Comparison of ENCODE assay signal across 8 mouse cellular contexts in genomic region chr17:26041111-26041802, GRCm38 (mm10). TPM values are rescaled to one million over a fixed set of nuclear protein-coding genes. Genes with fewer than 3 reads are reported as not detected.
DNase-seq lines count a peak whose midpoint lies in the region; ATAC-seq and TF ChIP-seq lines count a peak whose summit lies in the region.

No protein-coding gene starts in this region.

- H3K9me3 ChIP-seq in limb, embryonic 12.5 days: no peaks in the 10 kb centered on the region

- H3K4me2 ChIP-seq in limb, embryonic 12.5 days: no peak overlapping the region

- peak; percentile 6 to 21 for DNase-seq in urinary bladder, adult 18-20 months (ENCODE audit: low spot score in 2 of 2)
- DNase-seq in urinary bladder, adult 2 months (ENCODE audit: low spot score): no peak
- DNase-seq in adrenal gland, postnatal 10 days: peak; percentile 65
- peak; percentile 44 for DNase-seq in embryo, embryonic 11.5 days (ENCODE audit: low read depth, low spot score)
- peak; percentile 26 for DNase-seq in hindlimb bud, embryonic 11.5 days (ENCODE audit: extremely low spot score, low read depth, low spot score)

- 48% methylated on average over 9 of the region's 9 CpGs for WGBS in limb, embryonic 12.5 days
- 32% methylated on average over 9 of the region's 9 CpGs for WGBS in olfactory bulb, adult 2 months

- H3K36me3 ChIP-seq in limb, embryonic 12.5 days: peaks cover 6% of the 10 kb centered on the region; the same call in 1 of the 2 replicates

- TF ChIP-seq POLR2A in olfactory bulb, adult 2 months (IDR thresholded peaks at IDR 0.05; ENCODE audit: insufficient read depth, low read depth, low read length): no peak

- no peaks in the 10 kb centered on the region for H3K27me3 ChIP-seq in limb, embryonic 12.5 days

- peak; percentile 40 for TF ChIP-seq CTCF in olfactory bulb, adult 2 months (IDR thresholded peaks at IDR 0.05; ENCODE audit: insufficient read depth, low read depth, low read length)

- no peaks in the 10 kb centered on the region for H3K4me1 ChIP-seq in limb, embryonic 12.5 days (replicated peaks)
- H3K4me1 ChIP-seq in olfactory bulb, adult 2 months (ENCODE audit: control insufficient read depth, insufficient read depth, low read length): peaks cover 38% of the 10 kb centered on the region

- H3K9ac ChIP-seq in limb, embryonic 12.5 days (replicated peaks): no peak overlapping the region

- H3K27ac ChIP-seq in limb, embryonic 12.5 days: peak overlapping the region; percentile 12; the same call in 1 of the 2 replicates
- H3K27ac ChIP-seq in olfactory bulb, adult 2 months (ENCODE audit: insufficient read depth, low read depth, low read length): 0 out of 2 replicates have a peak overlapping the region, but pooled peaks have one; percentile 57

- no peak for ATAC-seq in limb, embryonic 12.5 days (ENCODE audit: insufficient number of reproducible peaks, insufficient read depth, low FRiP score, low TSS enrichment, low read depth)
- ATAC-seq in activated CD4-positive, CD25-positive, alpha-beta regulatory T cell, adult 4 months: no peak

- no peak overlapping the region for H3K4me3 ChIP-seq in limb, embryonic 12.5 days (replicated peaks)
- H3K4me3 ChIP-seq in olfactory bulb, adult 2 months (ENCODE audit: insufficient read depth, low read depth, low read length): no peak overlapping the region

RNA-seq across cellular contexts. Expression of gene Rab11fip3, which starts 28.1 kb away (rescaled TPM):
- polyA plus RNA-seq in urinary bladder, adult 2 months (2012; rRNA removed): 21.2 and 28.6 TPM in 2 replicates
- 10 to 100 TPM; 15.3 to 23.8 TPM for total RNA-seq in adrenal gland, postnatal 10 days (2021)
- 25.0 and 26.9 TPM in 2 replicates for polyA plus RNA-seq in limb, embryonic 12.5 days (2016; fragmentation: Nextera tagmentation; extraction: Ambion mirVana)
- not detected in 2 replicates for polyA plus RNA-seq in olfactory bulb, adult 2 months (2012; ENCODE audit: insufficient read depth, insufficient read length, low replicate concordance, missing spikeins)
- 1 to 10 TPM; 2.4 to 2.7 TPM for polyA plus RNA-seq in activated CD4-positive, CD25-positive, alpha-beta regulatory T cell, adult 4 months (2017; shearing (Covaris generic))

RNA-seq across cellular contexts. Expression of gene Decr2, which starts 48.9 kb away (rescaled TPM):
- 81.4 and 105 TPM in 2 replicates for polyA plus RNA-seq in urinary bladder, adult 2 months (2012; rRNA removed)
- 10 to 100 TPM; 50.4 to 63.7 TPM for total RNA-seq in adrenal gland, postnatal 10 days (2021)
- 29.4 and 31.7 TPM in 2 replicates for polyA plus RNA-seq in limb, embryonic 12.5 days (2016; fragmentation: Nextera tagmentation; extraction: Ambion mirVana)
- not detected in 2 replicates for polyA plus RNA-seq in olfactory bulb, adult 2 months (2012; ENCODE audit: insufficient read depth, insufficient read length, low replicate concordance, missing spikeins)
- polyA plus RNA-seq in activated CD4-positive, CD25-positive, alpha-beta regulatory T cell, adult 4 months (2017; shearing (Covaris generic)): 10 to 100 TPM; 12.9 to 25.7 TPM

RNA-seq across cellular contexts. Expression of gene Nme4, which starts 54.1 kb away (rescaled TPM):
- 13.9 and 20.6 TPM in 2 replicates for polyA plus RNA-seq in urinary bladder, adult 2 months (2012; rRNA removed)
- 1 to 10 TPM; 4.5 to 6.5 TPM for total RNA-seq in adrenal gland, postnatal 10 days (2021)
- polyA plus RNA-seq in limb, embryonic 12.5 days (2016; fragmentation: Nextera tagmentation; extraction: Ambion mirVana): 124 and 132 TPM in 2 replicates
- not detected in 2 replicates for polyA plus RNA-seq in olfactory bulb, adult 2 months (2012; ENCODE audit: insufficient read depth, insufficient read length, low replicate concordance, missing spikeins)
- polyA plus RNA-seq in activated CD4-positive, CD25-positive, alpha-beta regulatory T cell, adult 4 months (2017; shearing (Covaris generic)): 1 to 10 TPM; 1.6 TPM

RNA-seq across cellular contexts. Expression of gene Capn15, which starts 55.7 kb away (rescaled TPM):
- polyA plus RNA-seq in urinary bladder, adult 2 months (2012; rRNA removed): 30.1 and 32.4 TPM in 2 replicates
- total RNA-seq in adrenal gland, postnatal 10 days (2021): 10 to 100 TPM; 15.8 to 16.2 TPM
- 32.8 and 33.9 TPM in 2 replicates for polyA plus RNA-seq in limb, embryonic 12.5 days (2016; fragmentation: Nextera tagmentation; extraction: Ambion mirVana)
- polyA plus RNA-seq in olfactory bulb, adult 2 months (2012; ENCODE audit: insufficient read depth, insufficient read length, low replicate concordance, missing spikeins): not detected in 2 replicates
- 1 to 10 TPM; 5.2 to 7.1 TPM for polyA plus RNA-seq in activated CD4-positive, CD25-positive, alpha-beta regulatory T cell, adult 4 months (2017; shearing (Covaris generic))

Comparison
In these comparisons a context has a peak if more than half of its experiments do, and no peak if none do; other contexts are left out.
1. RNA of gene Decr2, which starts 48.9 kb away (polyA plus RNA-seq): 81.4 to 105 TPM in urinary bladder, adult 2 months, 29.4 to 31.7 TPM in limb, embryonic 12.5 days and 12.9 to 25.7 TPM in activated CD4-positive, CD25-positive, alpha-beta regulatory T cell, adult 4 months; not detected in olfactory bulb, adult 2 months; every median in the first group is over 10 times any median in the second.